Mouse (Mus musculus): Measurements from ENCODE around the gene Cfap65. TPM values are rescaled to one million over a fixed set of nuclear protein-coding genes. Genes with fewer than 3 reads are reported as not detected.
A peak's percentile ranks its signal among the peaks of the same experiment; 100 is the strongest.

Cfap65 gene
- total RNA-seq, 2 experiments from 2014 or later: not detected

DNA sequence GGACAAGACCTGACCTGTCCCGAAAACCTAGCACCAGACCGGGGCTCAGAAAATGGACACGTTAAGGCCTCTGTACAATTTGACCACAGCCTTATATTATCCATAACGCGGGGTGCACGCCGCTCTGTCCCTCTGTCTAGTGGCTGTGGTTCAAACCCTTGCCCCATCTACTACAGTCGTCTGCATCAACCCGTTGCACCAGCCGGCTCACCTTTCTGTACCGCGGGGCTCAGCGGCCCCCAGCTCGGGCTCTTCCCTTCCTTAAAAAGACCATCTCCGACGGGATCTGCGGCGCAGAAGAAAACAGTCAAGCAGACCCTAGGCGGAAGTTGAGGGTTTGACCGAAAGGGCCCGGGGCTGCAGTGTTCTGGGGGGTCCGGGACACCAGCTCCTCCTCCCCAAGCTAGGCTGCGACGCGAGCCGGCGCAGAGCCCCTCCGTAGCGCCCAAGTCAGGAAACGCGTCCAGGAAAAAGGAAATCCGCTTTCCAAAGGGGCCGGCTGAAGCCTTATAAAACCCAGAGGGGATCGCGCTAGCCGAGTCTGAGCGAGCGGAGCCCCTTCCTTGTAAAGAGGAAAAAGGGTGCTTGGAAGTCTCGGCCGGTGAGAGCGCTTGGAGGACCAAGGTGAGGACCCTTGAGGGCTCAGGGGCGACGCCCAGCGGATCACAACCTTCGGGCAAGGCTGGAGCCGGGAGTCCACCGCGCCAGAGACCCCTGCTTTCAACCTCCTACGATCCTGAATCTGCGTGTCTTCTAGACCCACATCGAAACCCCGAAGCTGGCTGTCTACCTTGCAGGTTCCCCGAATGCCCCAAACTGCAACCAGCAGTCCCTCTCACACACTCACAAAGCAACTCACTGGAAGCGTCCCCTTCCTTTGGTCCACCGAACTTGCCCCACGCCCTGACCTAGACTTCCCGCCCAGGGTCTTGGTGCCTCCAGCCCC lies 50.9 kb downstream of the Cfap65 start:
- ATAC-seq (replicated peaks; ENCODE audit: poor library complexity, severe bottlenecking): no peak

DNA sequence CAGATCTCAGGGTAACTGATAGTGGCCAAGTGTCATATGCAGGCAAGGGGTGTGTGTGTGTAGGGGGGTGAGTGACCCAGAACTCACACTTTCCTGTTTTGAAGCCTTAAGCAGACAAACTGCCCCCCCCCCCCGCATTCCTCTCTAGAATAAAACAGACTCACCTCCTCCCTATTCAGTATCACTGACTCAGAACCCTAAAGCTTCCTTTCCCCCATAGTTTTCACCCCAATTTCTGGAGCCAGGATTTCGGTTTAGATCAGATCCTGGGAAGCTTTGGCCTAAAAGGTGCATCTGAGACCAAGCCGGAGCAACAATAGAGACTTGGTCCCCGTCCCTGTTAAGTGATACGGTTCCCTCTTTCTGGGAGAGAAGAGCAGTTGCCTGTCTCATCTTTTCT lies 52.0 kb downstream of the Cfap65 start:
- no peak for ATAC-seq (replicated peaks; ENCODE audit: poor library complexity, severe bottlenecking)

DNA sequence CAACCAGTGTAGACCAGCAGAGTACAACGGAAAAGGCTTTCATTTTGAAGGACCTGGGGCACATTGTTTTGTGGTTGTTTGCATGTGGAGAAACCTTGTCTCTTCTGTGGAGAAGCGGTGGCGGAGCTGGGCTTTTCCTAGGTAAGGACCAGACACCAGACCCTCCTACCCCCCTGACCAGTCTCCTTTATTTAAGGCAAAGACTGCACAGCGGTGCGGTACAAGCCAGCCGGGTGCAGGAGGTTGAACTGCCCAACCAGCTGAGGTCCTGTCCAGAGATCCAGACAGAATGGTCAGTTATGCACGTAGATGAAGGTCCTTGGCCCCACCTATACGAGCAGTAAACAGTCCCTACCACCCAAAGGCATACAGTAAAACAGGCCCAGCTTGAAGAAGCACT lies 52.6 kb downstream of the Cfap65 start:
- ATAC-seq (replicated peaks; ENCODE audit: poor library complexity, severe bottlenecking): no peak

DNA sequence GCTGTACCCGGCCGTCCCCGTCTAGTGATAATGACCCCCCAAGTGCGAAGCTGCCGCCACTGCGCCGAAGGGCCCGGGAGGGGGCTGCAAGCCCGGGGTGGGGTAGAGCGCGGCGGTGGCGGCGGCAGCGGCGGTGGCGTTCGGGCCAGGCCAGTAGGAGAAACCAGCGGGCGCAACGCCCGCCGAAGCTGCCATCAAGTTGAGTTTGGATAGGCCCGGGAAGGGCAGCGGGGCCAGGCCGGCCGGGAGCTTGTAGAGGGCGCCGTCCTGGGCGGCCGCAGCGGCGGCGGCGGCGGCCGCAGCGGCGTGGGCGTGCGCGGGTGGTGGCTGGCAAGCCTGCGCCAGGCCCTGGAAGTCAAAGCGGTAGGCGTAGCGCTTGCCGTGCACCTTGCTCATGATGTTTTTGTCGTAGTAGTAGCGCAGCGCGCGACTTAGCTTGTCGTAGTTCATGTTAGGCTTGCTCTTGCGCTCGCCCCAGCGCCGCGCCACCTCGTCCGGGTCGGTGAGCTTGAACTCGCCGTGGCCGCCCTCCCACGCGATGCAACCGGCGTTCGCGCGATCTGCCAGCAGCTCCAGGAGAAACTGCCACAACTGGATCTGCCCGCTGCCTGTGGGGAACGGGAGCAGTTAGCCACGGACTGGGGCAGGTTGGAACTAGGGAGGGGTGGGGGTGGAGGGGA lies 53.2 kb downstream of the Cfap65 start:
- 0 out of 2 replicates have a peak, but pooled peaks have one; percentile 4 for ATAC-seq (replicated peaks; ENCODE audit: poor library complexity, severe bottlenecking)

DNA sequence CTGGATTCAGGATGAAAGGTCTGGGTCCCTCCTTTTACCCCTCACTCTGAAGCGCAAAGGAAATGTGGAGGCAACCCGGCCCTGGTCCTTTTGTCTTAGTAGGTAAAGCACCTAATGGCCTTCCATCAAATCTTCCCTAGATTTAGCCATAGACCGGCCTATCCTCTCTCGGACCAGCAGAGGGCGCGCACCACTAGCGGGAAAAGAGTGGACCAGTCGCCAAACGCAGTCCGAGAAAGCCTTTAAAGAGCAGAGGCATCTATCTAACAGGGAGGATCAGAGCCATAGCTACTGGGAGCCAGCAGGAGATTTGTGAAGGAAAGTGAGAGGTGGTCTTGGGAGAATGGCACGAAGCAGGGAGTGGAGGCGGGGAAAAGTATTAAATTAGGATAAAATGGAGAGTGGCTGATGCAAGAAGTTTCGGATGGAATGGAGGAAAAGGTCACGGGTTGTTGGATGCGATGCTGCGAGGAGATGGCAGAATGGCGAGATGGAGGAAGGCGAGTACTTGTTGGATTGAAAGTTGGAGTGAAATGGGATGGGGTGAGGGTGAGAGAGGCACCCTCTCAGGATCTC lies 54.5 kb downstream of the Cfap65 start:
- peak; percentile 73 for ATAC-seq (replicated peaks; ENCODE audit: poor library complexity, severe bottlenecking)

DNA sequence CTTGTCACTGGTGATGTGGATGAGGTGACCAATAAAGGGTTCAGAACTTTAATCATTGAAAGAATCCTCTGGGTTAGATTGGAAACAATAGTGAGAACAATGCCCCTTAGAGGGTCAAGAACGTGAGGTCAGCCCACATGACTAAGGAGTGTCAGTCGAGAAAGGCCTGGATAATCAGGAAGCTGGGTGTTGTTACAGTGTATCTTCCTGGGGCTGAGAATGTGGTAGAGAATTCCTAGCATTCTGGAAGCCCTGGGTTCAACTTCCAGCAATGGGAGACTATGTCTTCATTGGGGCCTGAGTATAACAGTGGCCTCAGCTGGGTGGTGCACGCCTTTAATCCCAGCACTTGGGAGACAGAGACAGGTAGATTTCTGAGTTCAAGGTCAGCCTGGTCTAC lies 58.2 kb downstream of the Cfap65 start:
- no peak for ATAC-seq (replicated peaks; ENCODE audit: poor library complexity, severe bottlenecking)

DNA sequence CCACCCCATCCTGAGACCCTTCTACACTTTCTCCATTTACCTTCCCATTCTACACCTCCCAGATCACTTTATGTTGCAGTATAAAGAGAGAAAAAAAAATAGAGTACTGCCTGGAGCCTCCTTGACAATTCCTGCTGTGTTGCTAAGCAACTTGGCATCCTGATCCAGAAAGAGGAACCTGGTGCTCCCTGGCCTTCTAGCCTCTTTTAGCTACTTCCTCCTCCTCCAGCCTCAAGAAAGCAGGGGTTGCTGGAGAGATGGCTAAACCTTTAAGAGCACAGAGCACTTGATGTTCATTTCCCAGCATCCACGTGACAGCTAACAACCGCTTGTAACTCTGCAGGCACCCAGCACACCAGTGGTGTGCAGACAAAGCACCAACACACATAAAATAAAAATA lies 63.2 kb downstream of the Cfap65 start:
- ATAC-seq (replicated peaks; ENCODE audit: poor library complexity, severe bottlenecking): peak; percentile 79

DNA sequence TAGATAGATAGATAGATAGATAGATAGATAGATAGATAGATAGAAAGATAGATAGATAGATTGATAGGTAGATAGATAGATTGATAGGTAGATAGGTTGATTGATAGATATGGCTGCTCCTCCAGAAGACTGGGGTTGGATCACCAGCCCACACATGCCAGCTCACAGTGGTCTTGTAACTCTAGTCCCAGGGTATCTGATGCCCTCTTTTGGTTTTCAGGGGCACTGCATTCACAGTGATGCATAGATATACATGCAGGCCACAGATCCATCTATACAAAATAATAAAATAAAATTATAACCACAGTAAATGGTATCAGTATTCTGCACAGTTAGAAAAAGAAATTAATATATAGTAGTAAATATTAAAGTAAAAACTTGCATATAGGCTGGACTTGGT lies 73.6 kb downstream of the Cfap65 start:
- no peak for ATAC-seq (replicated peaks; ENCODE audit: poor library complexity, severe bottlenecking)

DNA sequence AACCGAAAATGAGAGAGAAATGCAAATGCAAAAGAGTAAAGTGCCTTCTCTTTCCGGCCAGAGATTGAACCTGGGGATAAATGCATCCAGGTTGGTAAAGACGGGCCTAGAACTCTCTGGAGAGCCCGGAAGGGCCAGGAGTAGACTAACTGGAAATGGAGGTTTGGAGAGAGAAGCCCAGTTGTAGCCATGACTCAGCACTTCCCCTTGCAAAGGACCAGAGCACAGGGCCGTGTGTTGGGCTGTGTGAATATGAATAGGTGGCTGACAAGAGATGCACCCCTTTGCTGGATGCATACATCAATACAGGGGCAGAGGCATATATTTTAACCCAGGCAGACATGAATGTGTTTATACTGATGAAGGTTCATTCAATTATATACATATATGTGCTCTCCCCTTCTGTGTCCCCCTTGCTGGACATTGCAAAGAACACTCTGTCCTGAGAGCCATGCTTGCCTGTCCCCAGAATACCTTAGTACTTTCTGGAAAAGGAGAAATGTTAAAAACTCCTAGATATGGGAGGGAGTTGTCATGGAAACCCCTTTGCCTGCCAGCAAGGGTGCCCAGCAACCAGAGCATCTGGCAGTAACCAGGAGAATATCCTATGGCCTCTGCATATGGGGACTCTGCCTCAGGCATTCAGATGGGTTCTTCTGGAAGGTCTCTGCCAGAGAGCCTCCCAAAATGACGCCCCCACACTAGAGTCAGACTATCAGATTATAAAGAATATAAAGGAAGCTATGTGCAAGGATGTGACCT lies 76.0 kb downstream of the Cfap65 start:
- ATAC-seq (replicated peaks; ENCODE audit: poor library complexity, severe bottlenecking): no peak; the same call in 1 of the 2 replicates

DNA sequence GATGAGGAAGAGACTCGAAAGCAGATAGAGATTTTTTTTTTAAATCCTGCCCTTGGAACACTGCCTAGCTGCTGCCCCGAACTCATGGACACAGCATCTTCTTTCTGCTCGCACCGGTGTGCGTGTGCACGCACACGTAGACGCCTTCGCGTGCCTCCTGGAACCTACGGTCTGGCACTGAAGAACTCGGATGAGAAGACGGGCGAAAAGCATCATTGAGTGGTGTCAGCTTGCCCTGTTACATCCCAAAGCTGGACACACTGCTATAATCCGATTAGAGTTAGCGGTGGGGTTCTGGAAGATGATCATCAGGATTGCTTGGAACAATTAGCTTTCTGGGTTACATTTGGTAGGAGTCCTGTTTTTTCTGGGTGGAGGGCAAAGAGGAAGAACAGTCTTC lies 76.6 kb downstream of the Cfap65 start:
- no peak for ATAC-seq (replicated peaks; ENCODE audit: poor library complexity, severe bottlenecking)

DNA sequence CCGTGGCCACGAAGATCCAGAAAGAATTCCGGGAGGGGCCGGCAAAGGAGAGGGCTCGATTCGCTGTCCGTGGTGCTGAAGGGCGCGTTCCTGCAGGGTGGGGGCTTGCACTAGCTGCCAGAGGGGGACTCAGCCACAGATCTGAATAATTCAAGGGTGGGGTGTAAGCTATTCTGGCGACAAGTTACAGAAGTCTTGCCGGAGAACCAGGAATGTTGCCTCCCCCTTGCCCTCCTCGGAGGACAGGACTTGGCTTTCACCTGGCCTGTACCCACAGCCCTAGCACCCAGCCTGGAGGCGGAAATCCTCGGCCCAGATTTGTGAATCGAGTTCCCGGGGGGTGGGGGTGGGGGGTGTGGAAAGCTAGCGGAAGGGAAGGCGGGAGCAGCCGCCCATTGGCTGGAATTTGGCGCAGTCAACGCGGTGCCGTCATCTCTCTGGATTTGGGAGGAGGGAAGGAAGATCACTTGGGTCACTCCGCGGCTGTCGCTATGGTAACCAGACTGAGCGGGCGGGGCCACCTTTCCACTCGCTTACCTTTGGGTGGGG lies 77.2 kb downstream of the Cfap65 start:
- peak; percentile 33; the same call in 1 of the 2 replicates for ATAC-seq (replicated peaks; ENCODE audit: poor library complexity, severe bottlenecking)

DNA sequence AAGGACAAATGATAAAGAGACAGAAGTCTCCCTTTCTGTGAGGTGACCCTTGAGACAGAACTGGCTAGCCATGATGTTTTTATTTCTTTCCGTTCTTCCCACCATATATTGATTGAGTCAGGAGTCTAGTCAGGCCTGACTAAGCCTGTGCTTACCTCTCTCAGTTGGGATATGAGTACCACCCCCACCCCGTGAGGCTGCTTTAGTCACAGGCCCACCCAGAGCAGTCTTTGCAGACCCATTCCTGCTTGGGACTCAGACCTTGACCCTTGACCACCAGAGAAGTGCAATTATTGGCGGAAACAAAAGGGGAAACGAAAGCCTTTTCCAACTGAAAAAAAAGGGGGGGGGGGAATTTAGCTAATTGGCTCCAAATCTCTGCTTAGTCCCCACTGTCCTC lies 77.7 kb downstream of the Cfap65 start:
- no peak for ATAC-seq (replicated peaks; ENCODE audit: poor library complexity, severe bottlenecking)

DNA sequence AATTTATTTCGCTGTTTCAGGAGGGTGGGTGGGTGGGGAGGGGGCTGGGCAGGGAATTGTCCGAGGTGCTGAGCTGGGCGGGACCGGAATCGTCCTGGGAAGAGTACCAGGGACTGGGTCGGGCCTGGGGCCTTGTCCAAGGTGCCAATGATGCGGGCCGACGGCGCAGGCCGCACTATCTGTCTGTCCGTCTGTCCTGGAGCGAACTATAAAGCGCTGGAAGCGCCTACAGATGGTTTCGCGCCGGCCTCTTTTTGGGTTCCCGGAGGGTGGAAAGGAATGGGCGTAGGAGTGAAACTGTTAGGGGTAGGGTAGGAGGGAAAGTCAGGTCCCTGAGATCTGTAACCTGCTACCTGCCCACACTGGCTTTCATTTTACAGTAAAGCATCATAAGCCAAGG lies 78.2 kb downstream of the Cfap65 start:
- ATAC-seq (replicated peaks; ENCODE audit: poor library complexity, severe bottlenecking): no peak

DNA sequence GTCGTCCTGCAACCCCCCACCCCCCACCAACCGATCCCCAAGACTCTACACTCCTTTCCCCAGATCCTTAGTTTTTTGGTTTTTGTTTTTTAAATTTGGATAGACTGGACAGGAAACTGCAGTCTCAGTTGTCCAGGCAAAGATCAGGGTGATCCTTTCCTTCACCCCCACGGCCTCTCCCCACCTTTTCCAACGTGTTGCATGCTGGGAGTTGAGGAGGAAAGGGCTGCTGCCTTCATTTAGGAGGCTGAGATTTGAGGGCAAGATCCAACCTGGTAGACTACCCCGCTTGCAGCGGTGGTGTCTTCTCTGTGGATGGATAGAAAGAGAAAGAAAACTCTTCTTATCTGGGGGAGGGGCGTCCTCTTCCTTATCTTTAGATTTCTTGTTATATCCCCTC lies 78.6 kb downstream of the Cfap65 start:
- ATAC-seq (replicated peaks; ENCODE audit: poor library complexity, severe bottlenecking): no peak

DNA sequence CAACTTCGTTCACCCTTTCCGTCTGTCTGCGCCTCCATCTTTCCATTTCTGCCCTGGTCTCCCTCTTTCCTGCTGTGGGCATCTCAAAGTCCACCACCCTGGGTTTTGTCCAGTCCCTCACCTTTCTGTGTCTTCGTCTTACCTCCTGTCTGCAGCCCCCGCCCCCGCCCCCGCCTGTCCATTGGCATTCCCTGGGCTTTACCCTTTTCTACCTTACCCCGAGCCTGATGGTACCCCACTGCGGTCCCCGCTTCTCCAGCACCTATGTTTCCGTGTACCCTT lies 79.0 kb downstream of the Cfap65 start:
- ATAC-seq (replicated peaks; ENCODE audit: poor library complexity, severe bottlenecking): no peak

DNA sequence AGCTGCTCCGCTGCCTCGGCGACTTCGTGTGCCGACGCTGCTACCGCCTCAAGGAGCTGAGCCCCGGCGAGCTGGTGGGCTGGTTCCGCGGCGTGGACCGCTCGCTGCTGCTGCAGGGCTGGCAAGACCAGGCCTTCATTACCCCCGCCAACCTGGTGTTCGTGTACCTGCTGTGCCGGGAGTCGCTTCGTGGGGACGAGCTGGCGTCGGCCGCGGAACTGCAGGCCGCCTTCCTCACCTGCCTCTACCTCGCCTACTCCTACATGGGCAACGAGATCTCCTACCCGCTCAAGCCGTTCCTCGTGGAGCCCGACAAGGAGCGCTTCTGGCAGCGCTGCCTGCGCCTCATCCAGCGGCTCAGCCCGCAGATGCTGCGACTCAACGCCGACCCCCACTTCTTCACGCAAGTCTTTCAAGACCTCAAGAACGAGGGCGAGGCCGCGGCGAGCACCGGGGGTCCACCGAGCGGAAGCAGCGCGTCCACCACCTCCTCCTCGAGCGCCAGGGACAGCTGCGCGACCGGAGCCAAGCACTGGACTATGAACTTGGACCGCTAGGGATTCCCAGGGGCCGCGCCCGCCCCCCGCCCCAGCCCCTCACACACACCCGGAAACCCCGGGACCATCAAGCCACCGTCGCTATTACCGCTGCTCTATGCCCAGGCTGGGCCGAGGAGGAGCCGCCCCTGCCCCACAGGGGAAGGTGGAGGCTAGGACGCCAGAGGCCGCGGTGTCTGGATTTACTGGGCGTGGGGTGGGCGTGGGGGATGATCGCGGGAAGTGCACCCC lies 79.6 kb downstream of the Cfap65 start:
- ATAC-seq (replicated peaks; ENCODE audit: poor library complexity, severe bottlenecking): no peak

DNA sequence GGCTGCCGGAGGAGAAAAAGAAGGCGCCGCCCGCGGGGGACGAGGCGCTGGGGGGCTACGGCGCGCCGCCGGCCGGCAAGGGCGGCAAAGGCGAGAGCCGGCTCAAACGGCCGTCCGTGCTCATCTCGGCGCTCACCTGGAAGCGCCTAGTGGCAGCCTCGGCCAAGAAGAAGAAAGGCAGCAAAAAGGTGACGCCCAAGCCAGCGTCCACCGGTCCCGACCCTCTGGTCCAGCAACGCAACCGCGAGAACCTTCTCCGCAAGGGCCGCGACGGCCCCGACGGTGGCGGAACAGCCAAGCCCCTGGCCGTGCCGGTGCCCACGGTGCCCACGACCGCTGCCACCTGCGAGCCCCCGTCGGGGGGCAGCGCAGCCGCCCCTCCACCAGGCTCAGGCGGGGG lies 80.2 kb downstream of the Cfap65 start:
- no peak for ATAC-seq (replicated peaks; ENCODE audit: poor library complexity, severe bottlenecking)

DNA sequence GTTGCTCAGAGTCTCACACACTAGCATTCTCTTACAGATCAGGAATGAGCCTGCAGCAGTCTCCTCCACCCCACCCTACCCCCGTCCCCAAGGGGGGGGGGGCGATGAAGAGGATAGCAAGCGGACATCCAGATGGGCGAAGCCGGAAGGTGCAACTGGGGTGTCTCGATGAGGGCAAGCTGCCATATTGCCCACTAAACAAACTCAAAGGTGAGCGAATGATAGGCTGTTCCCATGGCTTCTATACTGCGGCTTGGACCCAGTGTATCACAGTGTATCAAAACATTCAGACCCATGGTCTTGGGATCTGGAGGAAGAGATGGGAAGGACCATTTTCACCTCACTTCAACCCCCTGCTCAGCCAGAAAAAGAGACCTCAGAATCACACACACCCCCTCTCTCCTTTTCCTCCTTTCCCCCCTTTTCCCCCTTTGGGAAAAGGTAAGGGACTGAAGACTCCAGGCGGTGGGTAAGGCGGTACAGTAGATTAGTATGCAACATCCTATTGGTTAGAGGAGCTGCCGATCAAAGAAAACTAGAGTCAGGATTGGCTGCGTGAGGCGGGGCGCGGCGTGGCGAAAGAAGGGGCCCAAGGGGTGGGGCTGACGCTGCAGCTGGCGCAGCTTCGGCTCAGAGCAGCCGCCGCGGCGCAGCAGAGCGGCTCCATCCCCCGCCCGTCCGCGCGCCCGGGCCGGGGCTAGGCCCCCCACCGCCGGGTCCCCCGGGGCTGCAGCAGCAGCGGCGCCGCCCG lies 80.9 kb downstream of the Cfap65 start, which contains the start of gene Cdk5r2:
Gene Cdk5r2 (plus strand): TSS at position 629 of the 751 bp plus-strand sequence.
- ATAC-seq (replicated peaks; ENCODE audit: poor library complexity, severe bottlenecking): peak; percentile 74

All from granulocyte monocyte progenitor cell, adult 5-6 weeks (primary cell).